Mouse (Mus musculus) bone marrow macrophage, adult 2 months (primary cell): Measurements from ENCODE around the gene Smim17.

ENCODE experiments used
- CTCF ChIP-seq: IDR thresholded peaks from 2 replicates; pipeline ENCODE4 v1.5.1; 2012; ENCODE audit warnings: low read depth, mild to moderate bottlenecking, low read length, moderate library complexity
- POLR2A ChIP-seq: IDR thresholded peaks from 2 replicates; pipeline ENCODE4 v1.6.1; 2012; ENCODE audit warnings: mild to moderate bottlenecking, low read depth, low read length, borderline replicate concordance

DNA sequence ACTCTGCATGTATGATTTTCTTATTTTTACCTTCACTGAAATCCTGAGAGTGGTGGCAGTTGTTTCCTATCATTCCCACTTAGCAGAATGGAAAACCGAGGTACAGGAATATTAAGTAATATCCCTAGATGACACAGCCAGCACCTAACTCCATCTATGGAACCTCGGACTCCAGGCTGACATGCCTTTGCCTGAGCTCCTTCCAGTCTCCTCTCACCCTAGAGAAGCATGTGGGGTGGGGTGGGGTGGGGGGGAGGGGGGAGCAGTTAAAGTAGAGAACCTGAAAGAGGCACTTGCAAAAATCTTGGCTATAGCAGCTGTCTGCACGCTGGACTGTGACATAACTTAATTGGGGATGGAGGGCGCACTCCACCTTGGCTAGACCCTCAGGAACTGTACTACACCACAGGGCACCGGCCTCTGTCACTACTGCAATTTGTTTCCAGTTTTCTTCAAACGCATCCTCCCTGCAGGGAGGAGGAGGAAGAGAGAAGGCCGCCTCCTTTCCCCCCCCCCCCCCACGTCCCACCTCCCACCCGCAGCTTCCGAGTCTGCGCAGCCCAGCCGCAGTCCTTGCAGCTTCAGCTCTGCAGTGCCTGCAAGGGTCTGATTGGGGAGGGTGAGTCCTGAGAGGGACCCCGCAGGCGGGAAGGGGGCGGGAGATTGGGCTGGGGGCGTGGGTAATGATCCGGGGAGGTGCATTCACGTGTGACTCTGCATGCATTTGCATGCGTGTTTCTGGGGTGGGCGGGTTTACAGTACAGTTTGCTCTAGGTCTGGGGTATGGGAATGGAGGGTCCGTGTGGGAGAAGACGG, 16.3 kb downstream of the Smim17 start:
- no peak for TF ChIP-seq POLR2A
- TF ChIP-seq CTCF = no peak
